Mouse (Mus musculus) layer of hippocampus, postnatal 25 days (tissue): ENCODE measurements around the gene Srsf10. TPM values are rescaled to one million over a fixed set of nuclear protein-coding genes. Genes with fewer than 3 reads are reported as not detected.

ENCODE experiments used
- DNase-seq, 2 experiments: peaks; one replicate each; pipeline ENCODE4 v3.0.0; 2022; ENCODE audit warnings: mixed read lengths in 2 of 2, low spot score in 1 of 2; ENCODE audit errors: extremely low spot score in 1 of 2
- total RNA-seq, 2 experiments: library from RNA; stranded (reverse); gene quantifications; 2 replicates each; pipeline ENCODE4 v1.2.3; 2021

Srsf10 gene
- total RNA-seq, 2 experiments from 2014 or later = 78.4 to 78.6 TPM

DNA sequence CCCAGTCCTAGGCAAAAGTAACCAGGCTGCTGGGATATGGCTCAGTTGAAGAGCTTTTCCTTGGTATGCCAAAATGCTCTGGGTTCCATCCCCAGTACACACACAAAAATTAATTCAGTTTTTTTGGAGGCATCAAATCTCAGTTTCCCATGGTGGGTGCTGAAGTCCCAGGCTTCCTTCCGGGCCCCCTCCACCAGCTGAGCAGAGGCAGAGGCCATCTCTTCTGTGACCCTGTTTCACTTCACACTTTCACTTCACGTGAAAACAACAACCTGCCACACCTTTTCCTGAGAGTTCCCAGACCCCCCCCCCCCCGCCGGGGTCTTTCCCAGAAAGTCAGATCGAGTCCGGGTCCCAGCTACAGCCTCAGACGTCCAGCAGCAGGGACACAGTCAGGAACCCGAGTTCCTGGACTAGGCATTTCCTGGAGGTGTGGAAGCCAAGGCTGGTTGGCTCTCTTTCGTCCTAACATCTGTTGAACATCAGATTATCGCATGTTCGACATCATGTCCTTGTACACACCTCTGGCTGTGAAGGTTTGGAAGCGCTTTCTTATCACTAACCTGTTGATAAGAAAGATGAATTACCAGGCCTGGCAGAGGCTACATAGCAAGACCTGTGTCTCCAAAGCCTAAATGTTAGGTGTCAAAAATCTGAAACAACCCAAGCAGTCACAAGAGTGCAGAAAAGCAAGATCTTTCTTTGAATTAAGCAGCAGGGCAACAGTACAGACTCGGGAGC, 53.9 kb downstream of the Srsf10 start:
- DNase-seq = no peak

DNA sequence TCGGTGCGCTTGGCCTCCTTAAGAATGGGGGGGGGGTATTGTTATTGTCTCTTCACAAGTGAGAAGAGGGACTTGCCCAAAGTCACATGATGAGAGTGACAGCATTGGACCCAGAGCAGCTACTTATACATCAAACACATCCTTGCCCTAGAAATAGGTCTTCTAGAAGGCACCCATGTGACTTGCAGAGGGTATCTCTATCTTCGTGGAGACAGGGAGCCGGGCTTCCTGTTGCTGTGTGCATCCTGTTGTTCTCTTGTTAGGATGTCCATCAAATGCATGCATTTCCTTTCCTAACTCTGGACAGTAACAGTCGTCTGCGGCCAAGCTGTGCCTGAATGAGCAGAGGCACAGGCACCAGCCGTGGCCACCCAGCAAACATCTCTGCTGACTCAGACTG, 56.0 kb downstream of the Srsf10 start:
- DNase-seq = no peak

DNA sequence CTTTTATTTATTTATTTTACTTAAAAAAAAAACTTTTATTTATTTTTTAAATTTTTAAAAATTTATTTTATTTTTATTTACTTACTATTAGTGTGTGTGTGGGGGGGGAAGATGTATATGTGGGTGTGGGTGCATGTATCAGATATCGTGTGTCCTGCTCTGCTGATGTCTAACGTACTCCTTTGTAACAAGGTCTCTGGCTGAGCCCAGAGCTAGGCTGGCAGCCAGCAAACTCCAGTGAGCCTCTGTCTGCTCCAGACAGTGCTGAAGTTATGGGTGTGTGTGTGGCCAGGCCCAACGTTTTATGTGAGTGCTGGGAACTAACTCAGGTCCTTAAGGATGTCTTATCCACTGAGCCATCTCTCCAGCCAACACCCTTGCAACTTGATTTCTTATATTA, 56.6 kb downstream of the Srsf10 start:
- DNase-seq = no peak

DNA sequence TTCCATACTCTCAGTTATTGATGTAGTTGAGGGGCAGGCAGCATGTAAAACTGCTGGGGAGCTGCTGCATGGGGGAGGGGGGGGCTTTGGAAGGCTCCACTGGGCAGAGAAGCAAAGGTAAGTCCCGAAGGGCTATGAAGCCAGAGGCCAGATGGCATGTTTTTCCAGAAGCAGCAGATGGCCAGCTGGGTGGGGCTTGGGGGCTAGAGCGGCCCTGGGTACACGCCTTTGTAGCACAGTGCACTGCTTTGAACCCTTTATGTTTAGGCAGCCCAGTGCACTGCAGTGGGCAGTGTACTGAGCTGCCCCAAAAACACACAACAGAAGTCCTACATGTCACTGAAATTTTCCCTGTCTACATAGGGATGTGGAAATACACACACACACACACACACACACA, 57.3 kb downstream of the Srsf10 start:
- no peak for DNase-seq

DNA sequence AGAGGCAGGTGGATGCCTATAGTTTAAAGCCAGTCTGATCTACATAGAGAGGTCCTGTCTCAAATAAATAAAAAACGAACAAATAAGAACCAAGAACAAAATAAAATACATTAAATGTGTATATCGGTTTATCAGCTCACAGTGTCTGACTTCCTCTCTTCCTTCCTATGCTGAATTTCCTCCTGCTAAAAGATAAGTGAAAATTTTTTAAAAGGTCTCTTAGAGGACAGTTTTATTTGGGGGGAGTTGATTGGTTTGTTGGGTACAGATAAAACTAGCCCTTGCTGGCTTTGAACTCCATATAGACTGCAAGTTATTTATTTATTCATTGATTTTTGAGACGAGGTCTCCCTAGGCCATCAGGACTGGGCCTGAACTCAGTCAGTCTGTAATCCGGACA, 57.9 kb downstream of the Srsf10 start:
- no peak for DNase-seq

DNA sequence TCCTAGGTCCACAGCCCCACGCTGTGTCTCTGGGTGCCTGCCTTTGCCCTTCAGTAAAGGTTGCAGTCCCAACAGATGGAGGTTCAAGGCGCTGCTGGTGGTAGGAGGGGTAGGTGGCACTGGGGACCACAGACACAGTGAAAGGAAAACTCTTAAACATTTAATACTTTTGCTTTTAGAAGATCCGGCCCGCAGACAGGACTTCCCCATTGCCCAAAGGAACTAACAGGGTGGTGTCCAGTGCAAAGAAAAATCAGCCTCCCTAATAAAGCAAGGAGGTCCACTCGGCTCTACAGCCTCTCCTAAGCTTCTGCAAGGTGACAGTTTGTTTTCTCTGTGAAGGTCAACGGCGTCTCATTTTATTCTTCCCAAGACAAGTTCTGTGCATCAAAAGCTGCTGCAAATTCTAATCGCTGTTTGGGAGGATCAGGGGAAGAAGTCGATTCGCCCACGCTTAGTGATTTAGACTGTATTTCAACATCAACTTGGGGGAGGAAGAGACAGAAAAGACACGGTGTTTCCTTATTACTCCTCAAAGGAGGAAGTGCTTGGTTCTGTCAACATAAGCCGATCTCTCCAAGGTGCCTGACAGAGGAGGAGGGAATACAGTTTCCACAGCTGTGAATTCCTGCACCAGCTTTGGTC, 63.2 kb downstream of the Srsf10 start:
- DNase-seq = no peak

DNA sequence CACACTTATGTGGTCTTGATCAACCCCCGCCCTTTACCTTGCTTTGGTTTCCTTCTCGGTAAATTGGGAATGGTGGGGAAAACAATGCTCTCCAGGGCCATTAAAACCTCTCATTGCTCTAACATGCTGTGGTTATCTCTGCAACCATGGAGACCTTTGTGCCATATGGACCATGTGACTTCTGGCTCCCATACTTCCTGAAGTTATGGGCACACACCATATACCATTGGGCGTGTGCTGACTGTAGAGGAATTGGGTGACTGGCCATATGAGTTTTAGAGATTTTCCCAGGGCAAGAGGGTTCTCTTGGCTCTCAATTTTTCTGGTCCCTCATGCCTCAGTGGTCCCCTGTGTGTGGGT, 63.7 kb downstream of the Srsf10 start:
- DNase-seq = no peak

Other genes starting within 250 kb of the Srsf10 start
- under 1 TPM; 0.21 to 0.30 TPM for gene Ifnlr1, start 169.5 kb upstream of the Srsf10 start, total RNA-seq
- under 1 TPM in 1 of 2 experiments, not detected in 1; 0.14 TPM for gene Il22ra1, start 127.6 kb upstream of the Srsf10 start, total RNA-seq
- 1 to 10 TPM in 1 of 2 experiments, under 1 TPM in 1; 0.66 to 1.2 TPM for gene Myom3, start 96.0 kb upstream of the Srsf10 start, total RNA-seq
- gene Pnrc2, start 18.1 kb downstream of the Srsf10 start, total RNA-seq = 10 to 100 TPM; 54.0 to 55.9 TPM
- under 1 TPM in 1 of 2 experiments, not detected in 1; 0.21 TPM for gene Cnr2, start 39.6 kb downstream of the Srsf10 start, total RNA-seq
- 10 to 100 TPM; 40.5 to 40.7 TPM for gene Fuca1, start 65.0 kb downstream of the Srsf10 start, total RNA-seq
- 10 to 100 TPM; 34.0 to 37.1 TPM for gene Hmgcl, start 90.7 kb downstream of the Srsf10 start, total RNA-seq
- 10 to 100 TPM; 23.1 to 31.6 TPM for gene Gale, start 108.0 kb downstream of the Srsf10 start, total RNA-seq
- 100 to 1,000 TPM in 1 of 2 experiments, 10 to 100 TPM in 1; 94.7 to 110 TPM for gene Lypla2, start 116.9 kb downstream of the Srsf10 start, total RNA-seq
- gene Pithd1, start 131.5 kb downstream of the Srsf10 start, total RNA-seq = 10 to 100 TPM; 84.3 to 89.7 TPM
- 10 to 100 TPM; 31.3 to 31.4 TPM for gene Eloa, start 166.0 kb downstream of the Srsf10 start, total RNA-seq
- 100 to 1,000 TPM; 262 to 319 TPM for gene Rpl11, start 197.7 kb downstream of the Srsf10 start, total RNA-seq